Mouse (Mus musculus): ENCODE measurements around the gene Ciart. TPM values are rescaled to one million over a fixed set of nuclear protein-coding genes. Genes with fewer than 3 reads are reported as not detected.
A peak's percentile ranks its signal among the peaks of the same experiment; 100 is the strongest.

Gene Ciart
- polyA plus RNA-seq, 1 experiment from 2014 or later = 4.3 TPM

GRCm38 (mm10) chr3:95914706-95915105 lies 32.7 kb upstream of the Ciart start:
- Histone ChIP-seq H3K36me3 (no peaks in the 10 kb centered on the region), H3K9me3 (no peaks in the 10 kb centered on the region), H3K4me3 (no peak overlapping the region), H3K27me3 (no peaks in the 10 kb centered on the region), H3K4me1 (replicated peaks) (no peaks in the 10 kb centered on the region), H3K27ac (no peak overlapping the region), H3K9ac (no peak overlapping the region), H3K4me2 (no peak overlapping the region)
- ATAC-seq (ENCODE audit: low FRiP score) = no peak
- WGBS = 94% methylated on average over 4 of the region's 4 CpGs

GRCm38 (mm10) chr3:95907613-95908012 lies 25.6 kb upstream of the Ciart start:
- Histone ChIP-seq H3K27ac (no peak overlapping the region), H3K9me3 (no peaks in the 10 kb centered on the region), H3K36me3 (no peaks in the 10 kb centered on the region), H3K27me3 (peaks cover 35% of the 10 kb centered on the region), H3K4me3 (no peak overlapping the region), H3K9ac (no peak overlapping the region), H3K4me2 (no peak overlapping the region), H3K4me1 (replicated peaks) (peaks cover 31% of the 10 kb centered on the region)
- ATAC-seq (ENCODE audit: low FRiP score) = no peak
- WGBS = 53% methylated on average over 4 of the region's 4 CpGs

DNA sequence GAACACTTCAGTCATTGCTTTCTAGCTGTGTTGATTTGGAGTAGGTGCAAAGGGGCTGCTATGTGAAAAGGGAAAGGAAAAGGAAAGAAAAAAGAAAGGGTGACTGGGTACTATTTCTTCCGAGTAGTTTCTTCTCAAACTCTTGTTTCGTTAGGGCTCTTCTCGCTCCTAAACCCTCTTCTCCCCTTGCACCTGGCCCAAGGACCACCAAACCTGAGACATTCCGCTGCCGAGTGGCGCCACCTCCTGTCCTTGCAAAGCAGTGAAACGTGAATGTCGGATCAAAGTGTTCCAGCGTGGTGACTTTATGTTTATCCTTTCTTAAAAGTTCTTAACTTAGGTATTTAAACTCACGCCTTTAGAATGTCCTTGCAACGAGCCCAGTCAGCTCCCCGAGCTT lies 24.8 kb upstream of the Ciart start:
- ATAC-seq (ENCODE audit: low FRiP score) = no peak
- H3K4me1 ChIP-seq (replicated peaks) = peaks cover 31% of the 10 kb centered on the region
- H3K36me3 ChIP-seq = no peaks in the 10 kb centered on the region
- H3K9ac ChIP-seq = no peak overlapping the region
- H3K27me3 ChIP-seq = peaks cover 36% of the 10 kb centered on the region
- no peaks in the 10 kb centered on the region for H3K9me3 ChIP-seq
- WGBS = 0% methylated on average over 12 of the region's 12 CpGs
- peak overlapping the region; percentile 74 for H3K4me2 ChIP-seq
- 0 out of 2 replicates have a peak overlapping the region, but pooled peaks have one; percentile 11 for H3K4me3 ChIP-seq
- no peak overlapping the region for H3K27ac ChIP-seq

GRCm38 (mm10) chr3:95905940-95906492 lies 24.0 kb upstream of the Ciart start:
- Histone ChIP-seq H3K4me1 (replicated peaks) (peaks cover 31% of the 10 kb centered on the region), H3K4me3 (peak overlapping the region; percentile 37; the same call in 1 of the 2 replicates), H3K36me3 (no peaks in the 10 kb centered on the region), H3K9ac (no peak overlapping the region), H3K27ac (no peak overlapping the region), H3K9me3 (no peaks in the 10 kb centered on the region), H3K4me2 (peak overlapping the region; percentile 74), H3K27me3 (peaks cover 38% of the 10 kb centered on the region)
- no peak for ATAC-seq (ENCODE audit: low FRiP score)
- 1% methylated on average over 12 of the region's 12 CpGs for WGBS

GRCm38 (mm10) chr3:95905146-95905939 lies 23.3 kb upstream of the Ciart start:
- Histone ChIP-seq H3K36me3 (no peaks in the 10 kb centered on the region), H3K27me3 (peaks cover 38% of the 10 kb centered on the region), H3K27ac (no peak overlapping the region), H3K9me3 (no peaks in the 10 kb centered on the region), H3K4me3 (peak overlapping the region; percentile 37), H3K4me2 (peak overlapping the region; percentile 74), H3K9ac (peak overlapping the region; percentile 63), H3K4me1 (replicated peaks) (peaks cover 31% of the 10 kb centered on the region)
- ATAC-seq (ENCODE audit: low FRiP score) = peak; percentile 60; the same call in 1 of the 2 replicates
- under 1% methylated on average over 18 of the region's 18 CpGs for WGBS

DNA sequence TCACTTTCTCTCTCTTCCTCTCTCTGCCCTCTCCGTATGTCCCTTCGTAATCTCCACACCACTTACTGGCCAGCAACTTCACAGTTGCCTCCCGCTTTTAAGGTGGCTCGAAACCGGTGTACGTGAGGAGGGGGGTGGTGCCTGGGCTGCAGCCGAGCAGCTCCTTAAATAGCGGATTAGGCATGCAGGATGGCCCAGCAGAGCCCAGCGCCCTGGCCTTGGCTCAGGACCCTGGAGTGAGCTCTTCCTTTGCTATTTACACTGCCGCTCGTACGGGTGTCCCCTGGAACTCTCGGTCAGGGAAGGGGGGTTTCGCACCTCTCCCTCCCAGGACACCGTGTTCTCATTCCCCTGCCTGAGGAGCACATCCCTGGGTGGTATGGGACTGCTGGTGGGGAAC lies 22.5 kb upstream of the Ciart start, which contains the start of gene Car14:
Car14 (minus strand) TSS at position 124 of the 400 bp plus-strand sequence.
- Histone ChIP-seq H3K36me3 (no peaks in the 10 kb centered on the region), H3K4me2 (peak within 1 kb of the TSS; percentile 74), H3K27me3 (peaks cover 38% of the 10 kb centered on the region), H3K27ac (0 out of 2 replicates have a peak within 1 kb of the TSS, but pooled peaks have one; percentile 9), H3K4me1 (replicated peaks) (peaks cover 31% of the 10 kb centered on the region), H3K9me3 (no peaks in the 10 kb centered on the region), H3K9ac (peak within 1 kb of the TSS; percentile 63), H3K4me3 (peak within 1 kb of the TSS; percentile 37)
- ATAC-seq (ENCODE audit: low FRiP score) = no peak
- under 1% methylated on average over 15 of the region's 15 CpGs for WGBS

GRCm38 (mm10) chr3:95903753-95904502 lies 21.9 kb upstream of the Ciart start:
- Histone ChIP-seq H3K4me3 (peak overlapping the region; percentile 37), H3K9ac (peak overlapping the region; percentile 63; the same call in 1 of the 2 replicates), H3K27me3 (peaks cover 38% of the 10 kb centered on the region), H3K4me1 (replicated peaks) (peaks cover 31% of the 10 kb centered on the region), H3K27ac (0 out of 2 replicates have a peak overlapping the region, but pooled peaks have one; percentile 9), H3K4me2 (peak overlapping the region; percentile 74), H3K36me3 (no peaks in the 10 kb centered on the region), H3K9me3 (no peaks in the 10 kb centered on the region)
- ATAC-seq (ENCODE audit: low FRiP score) = no peak
- WGBS = 1% methylated on average over 15 of the region's 15 CpGs

DNA sequence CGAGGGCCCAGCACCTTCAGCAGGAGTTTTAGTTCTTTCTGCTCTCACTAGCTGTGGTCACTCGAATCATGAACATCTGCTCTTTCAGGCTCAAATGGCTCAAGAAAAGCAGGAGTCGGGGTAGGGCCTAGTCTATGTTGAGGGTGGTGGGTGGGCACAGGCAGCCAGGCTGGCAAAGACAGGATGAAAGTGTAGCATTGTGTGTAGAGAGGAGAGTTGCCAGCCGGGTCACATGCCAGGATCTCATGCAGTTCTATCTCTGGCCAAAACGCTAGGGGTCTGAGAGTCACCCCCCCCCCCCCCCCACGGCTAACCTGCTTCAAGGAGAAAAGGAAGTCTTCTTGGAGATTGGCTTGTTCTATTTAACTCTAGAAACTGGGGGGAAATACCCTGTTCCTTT lies 20.6 kb upstream of the Ciart start:
- no peak for ATAC-seq (ENCODE audit: low FRiP score)
- H3K4me2 ChIP-seq = no peak overlapping the region
- H3K27me3 ChIP-seq = peaks cover 36% of the 10 kb centered on the region
- no peak overlapping the region for H3K27ac ChIP-seq
- H3K4me3 ChIP-seq = no peak overlapping the region
- peaks cover 4% of the 10 kb centered on the region; the same call in 1 of the 2 replicates for H3K36me3 ChIP-seq
- 29% methylated on average over 6 of the region's 6 CpGs for WGBS
- no peak overlapping the region for H3K9ac ChIP-seq
- H3K9me3 ChIP-seq = no peaks in the 10 kb centered on the region
- peaks cover 31% of the 10 kb centered on the region for H3K4me1 ChIP-seq (replicated peaks)

GRCm38 (mm10) chr3:95902373-95902625 lies 20.2 kb upstream of the Ciart start:
- Histone ChIP-seq H3K9me3 (no peaks in the 10 kb centered on the region), H3K9ac (0 out of 2 replicates have a peak overlapping the region, but pooled peaks have one; percentile 25), H3K4me1 (replicated peaks) (peaks cover 31% of the 10 kb centered on the region), H3K27me3 (peaks cover 32% of the 10 kb centered on the region), H3K36me3 (peaks cover 5% of the 10 kb centered on the region; the same call in 1 of the 2 replicates), H3K4me3 (no peak overlapping the region), H3K27ac (no peak overlapping the region), H3K4me2 (no peak overlapping the region)
- no peak for ATAC-seq (ENCODE audit: low FRiP score)

- ATAC-seq (ENCODE audit: low FRiP score) = no peak
- peaks cover 29% of the 10 kb centered on the region for H3K27me3 ChIP-seq
- H3K4me1 ChIP-seq (replicated peaks) = peaks cover 30% of the 10 kb centered on the region
- H3K9me3 ChIP-seq = no peaks in the 10 kb centered on the region
- 71% methylated on average over 9 of the region's 9 CpGs for WGBS
- no peak overlapping the region for H3K4me2 ChIP-seq
- peak overlapping the region; percentile 25; the same call in 1 of the 2 replicates for H3K9ac ChIP-seq
- H3K27ac ChIP-seq = peak overlapping the region; percentile 53; the same call in 1 of the 2 replicates
- peaks cover 5% of the 10 kb centered on the region; the same call in 1 of the 2 replicates for H3K36me3 ChIP-seq
- H3K4me3 ChIP-seq = no peak overlapping the region
Measured at GRCm38 (mm10) chr3:95901616-95902372, 19.7 kb upstream of the Ciart start.

GRCm38 (mm10) chr3:95899800-95900524 lies 17.9 kb upstream of the Ciart start:
- Histone ChIP-seq H3K9ac (no peak overlapping the region), H3K9me3 (no peaks in the 10 kb centered on the region), H3K4me3 (no peak overlapping the region), H3K36me3 (peaks cover 5% of the 10 kb centered on the region; the same call in 1 of the 2 replicates), H3K27ac (no peak overlapping the region), H3K4me2 (no peak overlapping the region), H3K27me3 (peaks cover 22% of the 10 kb centered on the region), H3K4me1 (replicated peaks) (peaks cover 23% of the 10 kb centered on the region)
- no peak for ATAC-seq (ENCODE audit: low FRiP score)
- WGBS = 81% methylated on average over 13 of the region's 13 CpGs
